Mouse (Mus musculus) heart, embryonic 14.5 days (tissue): ENCODE measurements around the gene Lingo2. TPM values are rescaled to one million over a fixed set of nuclear protein-coding genes. Genes with fewer than 3 reads are reported as not detected.

Experiments used
- ATAC-seq: fragments of 200-750 bp; cut with Nextera tagmentation; 2 replicates; pipeline ENCODE4 v1.8.0; 2017; ENCODE audit warnings: low read depth, moderate TSS enrichment; ENCODE audit not compliant: insufficient number of reproducible peaks, insufficient read depth, low FRiP score
- H3K27ac ChIP-seq, 2 experiments: fragments of 200-500 bp in 1 of 2; fragments of 300-500 bp in 1 of 2; sonication (generic) in 1 of 2; replicated peaks in 1 of 2; 2 replicates each; pipeline ENCODE4 v1.5.1; 2012 to 2014; ENCODE audit warnings: low read depth in 2 of 2, low read length in 2 of 2, control low read depth in 1 of 2, mild to moderate bottlenecking in 1 of 2, mixed read lengths in 1 of 2; ENCODE audit not compliant: control insufficient read depth in 1 of 2, insufficient read depth in 1 of 2
- H3K27me3 ChIP-seq: fragments of 300-500 bp; sonication (generic); 2 replicates; pipeline ENCODE4 v1.6.1; 2014; ENCODE audit warnings: mild to moderate bottlenecking, low read length, control low read depth; ENCODE audit not compliant: control insufficient read depth, insufficient read depth
- H3K36me3 ChIP-seq: fragments of 300-500 bp; sonication (generic); 2 replicates; pipeline ENCODE4 v1.6.1; 2014; ENCODE audit warnings: mild to moderate bottlenecking, control low read depth, low read length, mixed read lengths; ENCODE audit not compliant: control insufficient read depth, insufficient read depth
- H3K4me1 ChIP-seq, 2 experiments: fragments of 200-500 bp in 1 of 2; fragments of 300-500 bp in 1 of 2; sonication (generic) in 1 of 2; 2 replicates each; pipeline ENCODE4 v1.6.1; 2012 to 2014; ENCODE audit warnings: low read length in 2 of 2, control low read depth in 1 of 2, mixed read lengths in 1 of 2; ENCODE audit not compliant: control insufficient read depth in 2 of 2, insufficient read depth in 2 of 2
- H3K4me2 ChIP-seq: fragments of 300-500 bp; sonication (generic); 2 replicates; pipeline ENCODE4 v1.6.1; 2014; ENCODE audit warnings: mild to moderate bottlenecking, low read length
- H3K4me3 ChIP-seq, 2 experiments: fragments of 200-500 bp in 1 of 2; fragments of 300-500 bp in 1 of 2; sonication (generic) in 1 of 2; 2 replicates each; pipeline ENCODE4 v1.5.1; 2012 to 2014; ENCODE audit warnings: low read length in 2 of 2, mild to moderate bottlenecking in 2 of 2, control low read depth in 1 of 2, low read depth in 1 of 2, moderate library complexity in 1 of 2; ENCODE audit not compliant: control insufficient read depth in 1 of 2, insufficient read depth in 1 of 2
- H3K9ac ChIP-seq: fragments of 300-500 bp; sonication (generic); 2 replicates; pipeline ENCODE4 v1.6.1; 2014; ENCODE audit warnings: mild to moderate bottlenecking, low read length
- H3K9me3 ChIP-seq: fragments of 300-500 bp; sonication (generic); 2 replicates; pipeline ENCODE4 v1.6.1; 2016; ENCODE audit warnings: low read length, control low read depth; ENCODE audit not compliant: control insufficient read depth
- WGBS: fragments of 180-500 bp; shearing (Covaris S2); extraction: QIAGEN DNeasy Blood & Tissue Kit; methylation state at CpG from one replicate; pipeline ENCODE4 v1.1.7; 2014; 5-methylcytosine and 5-hydroxymethylcytosine counted together
- polyA plus RNA-seq: library from polyadenylated mRNA; unstranded; fragments of >200 nt; fragmentation: Nextera tagmentation; extraction: Ambion mirVana; gene quantifications from 2 replicates; pipeline ENCODE4 v1.2.1, GENCODE M21; 2014

The Lingo2 gene
- polyA plus RNA-seq, 1 experiment from 2014 or later = 0.39 TPM

DNA sequence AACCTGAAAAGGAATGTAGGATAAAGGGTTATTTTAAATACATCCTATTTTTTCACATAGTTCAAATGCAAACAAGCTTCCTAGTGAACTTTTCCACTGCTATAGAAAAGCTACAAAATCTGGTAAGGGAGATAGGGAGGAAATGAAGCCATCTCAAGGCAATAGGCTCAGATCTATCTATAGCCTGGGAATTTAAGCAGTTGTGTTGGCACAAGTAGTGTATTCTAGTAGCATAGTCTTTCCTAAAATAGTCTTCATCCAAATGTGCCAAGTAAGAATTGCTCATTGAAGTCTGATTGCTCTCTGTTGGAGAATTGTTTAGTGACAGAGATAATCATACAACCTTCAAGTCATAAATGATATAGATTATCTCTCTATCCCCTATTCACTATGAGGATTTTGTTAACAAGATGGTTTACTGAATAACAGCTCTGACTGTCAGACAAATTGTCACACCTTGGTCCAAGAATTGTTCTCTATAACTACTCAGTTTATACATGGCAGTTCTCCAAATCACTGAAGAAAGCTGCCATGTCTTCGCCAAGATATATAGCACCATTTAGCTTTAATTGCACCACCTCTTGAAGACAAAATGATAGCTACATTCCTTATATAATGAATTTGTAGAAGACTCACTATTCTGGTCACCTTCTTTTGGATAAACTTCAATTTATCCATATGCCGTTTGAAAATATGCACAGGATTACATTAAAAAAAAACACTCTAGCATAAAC lies 688.9 kb downstream of the Lingo2 start:
- H3K4me3 ChIP-seq = no peak overlapping the region
- no peaks in the 10 kb centered on the region for H3K4me1 ChIP-seq
- ATAC-seq = no peak
- no peaks in the 10 kb centered on the region for H3K36me3 ChIP-seq
- H3K27me3 ChIP-seq = no peaks in the 10 kb centered on the region
- H3K27ac ChIP-seq = no peak overlapping the region
- no peaks in the 10 kb centered on the region for H3K9me3 ChIP-seq
- whole genome bisulfite sequencing = 83% methylated on average over 2 of the region's 2 CpGs
- H3K9ac ChIP-seq = no peak overlapping the region
- no peak overlapping the region for H3K4me2 ChIP-seq

DNA sequence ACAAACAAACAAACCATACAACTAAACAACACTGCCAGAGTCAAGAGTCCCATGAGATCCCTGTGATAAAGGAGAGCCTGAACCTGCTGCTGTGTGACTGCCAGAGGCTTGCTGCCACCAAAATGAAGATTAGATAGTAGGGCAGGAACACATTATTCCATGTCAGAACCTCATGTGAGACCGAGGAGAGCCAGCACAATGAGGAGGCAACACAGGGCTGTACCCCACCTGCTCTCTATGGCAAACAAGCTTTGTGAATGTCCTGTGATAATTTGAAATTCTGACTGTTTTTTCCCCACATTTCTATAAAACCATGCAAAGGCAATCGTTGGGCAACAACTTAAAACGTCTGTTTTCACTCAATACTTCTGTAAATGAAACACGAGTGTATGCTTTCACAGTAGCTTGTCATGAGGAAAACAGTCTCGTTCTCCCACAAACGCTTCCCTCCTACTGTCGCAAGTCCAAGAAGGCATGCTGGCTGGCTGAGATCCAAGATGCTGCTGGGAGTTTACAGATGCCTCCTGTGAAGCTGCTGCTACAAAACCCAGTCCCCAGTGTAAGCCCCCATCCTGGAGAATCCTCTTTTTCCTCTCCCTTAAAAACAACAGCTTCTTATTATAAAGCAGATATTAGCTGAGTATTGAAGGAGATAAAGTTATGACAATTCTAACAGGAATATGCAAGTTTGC lies 765.2 kb downstream of the Lingo2 start:
- H3K4me2 ChIP-seq = peak overlapping the region; percentile 27; the same call in 1 of the 2 replicates
- no peak overlapping the region for H3K27ac ChIP-seq
- H3K27me3 ChIP-seq = no peaks in the 10 kb centered on the region
- no peak overlapping the region for H3K4me3 ChIP-seq
- no peaks in the 10 kb centered on the region for H3K36me3 ChIP-seq
- ATAC-seq = no peak
- WGBS = 19% methylated on average over 7 of the region's 7 CpGs
- no peak overlapping the region for H3K9ac ChIP-seq
- H3K4me1 ChIP-seq = peaks cover 0 to 2% of the 10 kb centered on the region in 2 experiments; a peak in 1 of 4 replicates
- H3K9me3 ChIP-seq = no peaks in the 10 kb centered on the region

DNA sequence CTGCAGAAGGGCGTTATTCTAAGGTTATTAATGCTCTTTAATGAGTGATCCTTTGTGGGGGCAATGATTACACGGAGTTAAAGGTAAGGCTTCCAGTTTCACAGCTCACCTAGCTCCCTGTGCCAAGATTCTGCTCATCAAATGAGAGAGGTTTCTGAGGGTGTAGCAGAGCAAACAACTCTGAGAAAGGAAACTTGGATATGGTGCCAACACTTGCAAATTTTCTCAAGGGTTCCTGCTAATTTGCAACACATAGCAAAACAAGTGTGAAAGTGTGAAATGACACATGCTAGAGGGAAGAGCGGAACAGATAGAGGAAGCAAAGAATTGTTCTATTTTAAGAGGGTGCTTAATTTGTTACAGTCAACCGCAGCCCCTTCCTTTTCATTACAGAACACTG lies 767.9 kb downstream of the Lingo2 start:
- Histone ChIP-seq H3K9ac (no peak overlapping the region), H3K9me3 (no peaks in the 10 kb centered on the region), H3K4me3 (no peak overlapping the region), H3K4me2 (no peak overlapping the region), H3K27me3 (no peaks in the 10 kb centered on the region), H3K36me3 (no peaks in the 10 kb centered on the region), H3K27ac (no peak overlapping the region), H3K4me1 (peaks cover 0 to 2% of the 10 kb centered on the region in 2 experiments; a peak in 1 of 4 replicates)
- no peak for ATAC-seq
- 39% methylated on average over 4 of the region's 4 CpGs for WGBS

DNA sequence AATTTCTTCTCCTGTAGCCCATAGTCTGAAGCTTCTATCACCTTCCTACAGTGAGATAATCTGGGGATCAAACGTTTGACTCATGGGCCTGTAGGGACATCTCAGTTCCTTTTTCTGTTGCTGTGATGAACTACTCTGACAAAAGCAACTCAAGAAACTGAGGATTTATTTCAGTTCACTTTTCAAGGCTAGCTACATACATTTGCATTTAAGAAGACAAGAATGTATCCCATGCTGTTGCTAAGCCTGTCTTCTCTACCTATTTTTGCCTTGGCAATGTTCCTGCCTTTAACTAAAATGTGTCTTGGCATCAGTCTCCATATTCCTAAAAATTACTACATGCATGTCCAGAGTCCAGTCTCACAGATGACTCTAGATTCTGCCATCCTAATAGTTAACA lies 781.4 kb downstream of the Lingo2 start:
- no peak overlapping the region for H3K4me3 ChIP-seq
- no peaks in the 10 kb centered on the region for H3K4me1 ChIP-seq
- no peak overlapping the region for H3K27ac ChIP-seq
- no peaks in the 10 kb centered on the region for H3K9me3 ChIP-seq
- no peaks in the 10 kb centered on the region for H3K36me3 ChIP-seq
- H3K27me3 ChIP-seq = no peaks in the 10 kb centered on the region
- H3K9ac ChIP-seq = no peak overlapping the region
- no peak overlapping the region for H3K4me2 ChIP-seq
- no peak for ATAC-seq
- 27% methylated on average over 1 of the region's 1 CpGs for WGBS

DNA sequence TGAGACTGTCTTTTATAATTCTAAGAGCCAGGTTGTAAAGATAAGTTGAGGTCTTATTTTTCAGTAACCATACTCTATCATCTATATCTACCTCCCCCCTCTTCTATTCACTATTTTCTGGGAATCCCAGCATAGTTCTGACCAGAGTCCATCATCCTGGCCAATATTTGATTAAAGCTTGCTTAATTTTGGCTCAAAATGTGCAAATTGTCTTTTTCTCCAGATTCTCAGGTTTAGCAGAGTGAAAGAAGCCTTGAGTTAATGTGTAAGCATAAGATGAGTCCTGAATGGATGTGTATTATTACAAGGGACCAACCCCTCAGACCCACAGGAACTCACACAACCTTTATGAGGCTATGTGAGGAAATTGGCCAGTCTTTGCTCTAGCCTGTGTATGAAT lies 820.2 kb downstream of the Lingo2 start:
- no peak overlapping the region for H3K27ac ChIP-seq
- no peak for ATAC-seq
- H3K4me2 ChIP-seq = no peak overlapping the region
- H3K4me1 ChIP-seq = no peaks in the 10 kb centered on the region
- no peak overlapping the region for H3K9ac ChIP-seq
- no peaks in the 10 kb centered on the region for H3K9me3 ChIP-seq
- no peak overlapping the region for H3K4me3 ChIP-seq
- no peaks in the 10 kb centered on the region for H3K36me3 ChIP-seq
- H3K27me3 ChIP-seq = no peaks in the 10 kb centered on the region

DNA sequence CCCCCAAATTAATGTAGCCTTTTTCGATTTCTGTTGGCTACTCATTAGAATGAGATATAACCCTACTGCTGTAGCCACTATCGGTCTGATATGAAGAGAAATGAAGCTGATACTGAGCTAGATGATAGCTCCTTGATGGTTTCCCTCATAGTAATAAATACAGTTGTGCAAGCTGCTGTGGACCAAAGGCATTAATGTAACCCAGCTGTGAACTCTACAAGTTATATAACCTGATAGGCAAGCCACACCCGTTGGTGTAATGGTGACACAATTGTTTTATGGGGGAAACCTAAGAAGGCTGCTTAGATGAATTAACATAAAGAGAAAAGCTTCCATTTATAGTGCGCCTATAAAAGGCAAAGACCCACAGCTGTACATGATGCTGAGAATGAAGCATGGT lies 856.1 kb downstream of the Lingo2 start:
- H3K9me3 ChIP-seq = no peaks in the 10 kb centered on the region
- WGBS = 71% methylated on average over 4 of the region's 4 CpGs
- no peak overlapping the region for H3K4me3 ChIP-seq
- no peaks in the 10 kb centered on the region for H3K36me3 ChIP-seq
- no peak overlapping the region for H3K27ac ChIP-seq
- H3K9ac ChIP-seq = no peak overlapping the region
- no peaks in the 10 kb centered on the region for H3K4me1 ChIP-seq
- H3K27me3 ChIP-seq = no peaks in the 10 kb centered on the region
- H3K4me2 ChIP-seq = no peak overlapping the region
- ATAC-seq = no peak

DNA sequence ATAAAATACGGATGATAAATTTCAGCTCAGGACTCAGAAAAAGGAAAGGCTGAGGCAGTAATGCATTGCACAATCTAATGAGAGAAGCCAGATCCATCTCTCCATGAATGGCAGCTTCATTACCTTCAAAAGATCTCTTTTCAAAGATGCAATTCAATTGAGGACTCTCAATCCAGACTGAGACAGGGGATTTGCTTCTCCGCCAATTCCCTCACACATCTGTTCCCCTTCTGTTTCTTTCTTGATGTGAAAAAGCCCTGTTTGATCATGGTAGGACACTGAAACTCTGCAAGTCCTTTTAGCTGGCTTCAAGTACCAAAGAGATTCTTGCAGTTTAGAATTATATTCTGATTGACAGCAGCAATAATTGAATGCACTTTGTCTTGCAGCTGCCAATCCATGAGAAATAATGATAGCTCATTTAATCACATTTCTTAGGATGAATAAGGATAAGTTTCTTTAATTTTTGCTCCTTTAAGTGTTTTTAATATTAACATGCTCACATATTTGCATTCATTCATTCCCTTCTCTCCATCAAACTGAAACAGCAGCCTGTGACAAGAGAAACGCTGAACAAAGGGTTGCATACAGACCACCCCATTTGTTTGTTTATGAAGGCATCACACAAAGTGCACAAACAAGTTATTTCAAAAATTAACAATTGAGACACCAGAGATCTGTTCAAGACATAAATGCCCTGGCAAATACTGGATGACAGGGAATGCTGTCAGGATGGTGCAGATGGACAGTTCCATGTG lies 870.3 kb downstream of the Lingo2 start:
- no peak overlapping the region for H3K9ac ChIP-seq
- no peaks in the 10 kb centered on the region for H3K27me3 ChIP-seq
- no peaks in the 10 kb centered on the region for H3K9me3 ChIP-seq
- no peak overlapping the region for H3K4me3 ChIP-seq
- no peak overlapping the region for H3K27ac ChIP-seq
- H3K4me1 ChIP-seq = no peaks in the 10 kb centered on the region
- no peaks in the 10 kb centered on the region for H3K36me3 ChIP-seq
- no peak for ATAC-seq
- WGBS = 76% methylated on average over 3 of the region's 3 CpGs
- H3K4me2 ChIP-seq = no peak overlapping the region
